Mouse (Mus musculus) ovary, postnatal 14 days (tissue): ENCODE data around the gene Fbxo44.
"Not testable (repeated sequence)": the region's sequence is repeated elsewhere in the genome, so short reads cannot be mapped to it uniquely, and the experiment has no call there.

Source experiments
- DNase-seq: peaks from one replicate; pipeline ENCODE4 v3.0.0; 2022; ENCODE audit warnings: low spot score

Gene Fbxo44

DNA sequence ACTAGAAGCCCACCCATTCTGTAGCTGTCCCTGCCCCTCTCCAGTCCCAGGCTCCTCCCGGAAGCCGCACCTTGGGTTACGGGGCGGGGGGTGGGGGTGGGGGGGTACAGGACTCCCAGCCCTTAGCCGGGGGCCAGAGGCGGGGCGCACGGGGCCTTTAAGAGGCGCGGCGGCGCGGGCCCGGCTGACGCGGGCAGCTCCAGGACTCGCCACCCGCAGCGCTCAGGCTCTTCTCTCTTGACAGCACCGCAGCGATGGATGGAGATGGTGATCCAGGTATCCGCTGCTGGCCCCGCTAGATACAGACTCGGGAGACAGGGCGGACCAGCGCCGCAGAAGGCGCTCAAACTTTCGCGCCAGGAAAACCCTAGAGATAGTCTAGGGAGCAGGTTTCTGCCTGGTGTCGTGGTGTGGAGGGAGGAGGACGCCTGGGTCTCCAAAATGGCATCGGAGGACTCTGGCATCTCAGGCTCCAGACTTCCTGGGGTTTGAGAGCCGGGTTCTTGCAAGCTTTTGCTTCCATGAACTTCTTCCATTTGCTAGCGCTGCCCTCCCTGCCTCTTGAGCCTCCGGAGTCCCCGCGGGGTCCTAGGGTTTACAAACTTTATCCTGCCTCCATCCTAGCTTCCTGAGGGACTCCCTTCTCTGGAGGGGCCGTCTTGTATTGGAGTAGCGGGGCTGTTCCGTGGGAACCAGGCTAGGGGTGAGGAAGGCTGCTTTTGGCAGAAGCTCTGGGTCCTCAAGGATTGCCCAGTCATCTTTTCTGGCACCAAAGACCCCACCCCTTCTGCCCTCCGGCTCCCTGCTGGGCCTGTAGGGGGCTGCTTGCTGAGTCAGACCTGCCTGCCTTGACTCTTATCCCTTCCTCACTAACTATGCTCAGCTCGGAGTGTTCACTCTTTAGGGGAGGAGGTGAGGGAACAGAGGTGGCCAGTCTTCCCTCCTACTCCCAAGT is at the start of gene Fbxo44, which contains the start of gene Fbxo2:
Gene Fbxo44, minus strand, starts transcription at position 47 of the 955 bp plus-strand sequence.
Gene Fbxo2, plus strand, starts transcription at position 186 of the 955 bp plus-strand sequence.
- DNase-seq, result no peak

DNA sequence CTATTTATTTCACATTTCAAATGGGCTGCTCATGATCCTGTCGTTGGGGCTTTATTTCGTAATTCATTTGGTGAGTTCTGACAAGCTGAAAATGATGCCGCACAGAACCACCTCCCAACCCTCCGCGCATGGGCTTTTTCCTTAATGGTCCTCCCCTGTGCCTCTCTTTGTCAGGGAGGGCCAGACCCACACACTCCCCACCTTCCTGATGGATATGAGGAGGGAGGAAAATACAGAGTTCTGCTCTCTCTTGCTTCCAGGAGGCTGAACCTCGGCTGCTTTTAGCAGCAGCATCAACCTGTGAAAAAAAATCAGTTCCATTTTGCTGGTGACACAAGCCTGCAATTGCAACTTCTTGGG is 44.6 kb upstream of the Fbxo44 start:
- DNase-seq, result no peak

DNA sequence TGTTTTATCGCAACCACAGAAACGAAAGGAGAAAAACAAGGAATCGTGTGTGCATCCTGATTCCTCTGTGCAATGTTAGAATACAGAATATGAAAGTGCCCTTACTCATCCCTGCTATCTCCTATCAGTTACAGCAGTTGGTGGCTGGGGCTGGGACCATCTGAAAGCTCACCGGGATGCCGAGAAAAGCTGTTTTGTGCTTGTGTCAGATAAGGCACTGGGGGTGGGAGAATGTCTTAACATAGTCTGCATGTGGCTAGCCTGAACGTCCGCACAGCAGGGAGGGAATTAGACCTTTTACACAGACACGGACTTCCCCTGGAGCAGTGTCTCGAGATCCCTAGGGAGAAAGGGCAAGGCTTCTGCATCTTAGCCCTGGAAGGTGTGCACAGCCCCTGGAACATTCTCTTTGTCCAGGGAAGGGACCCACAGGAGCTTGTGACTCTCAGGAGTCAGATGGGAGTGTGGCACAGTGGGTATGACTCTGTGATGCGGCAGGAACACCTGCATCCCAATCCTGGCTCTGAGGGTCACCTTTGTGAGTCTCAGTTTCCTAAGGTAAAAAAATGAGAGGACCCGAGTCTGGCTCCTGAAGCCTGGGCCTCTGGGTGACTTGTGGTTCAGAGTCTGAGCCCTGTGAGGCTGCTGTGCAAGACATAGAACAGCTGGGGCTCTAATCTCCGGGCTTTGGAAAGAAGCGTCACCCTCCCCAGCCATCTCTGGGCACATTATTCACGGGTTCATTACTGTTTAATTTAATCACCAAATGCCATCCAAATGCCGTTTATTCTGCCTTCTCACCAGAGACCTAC is 44.0 kb upstream of the Fbxo44 start:
- no peak for DNase-seq

- no peak for DNase-seq
These were observed 43.3 kb upstream of the Fbxo44 start for GRCm38 (mm10) chr4:148203557-148203956.

GRCm38 (mm10) chr4:148198721-148199120 is 38.4 kb upstream of the Fbxo44 start:
- no peak for DNase-seq

- no peak for DNase-seq
These were observed 34.1 kb upstream of the Fbxo44 start for GRCm38 (mm10) chr4:148194400-148194799.

- DNase-seq, result no peak
These were observed 32.5 kb upstream of the Fbxo44 start for GRCm38 (mm10) chr4:148192707-148193245.

GRCm38 (mm10) chr4:148188767-148189166 is 28.5 kb upstream of the Fbxo44 start:
- DNase-seq, result not testable (repeated sequence)

GRCm38 (mm10) chr4:148185819-148186218 is 25.5 kb upstream of the Fbxo44 start:
- DNase-seq, result no peak

DNA sequence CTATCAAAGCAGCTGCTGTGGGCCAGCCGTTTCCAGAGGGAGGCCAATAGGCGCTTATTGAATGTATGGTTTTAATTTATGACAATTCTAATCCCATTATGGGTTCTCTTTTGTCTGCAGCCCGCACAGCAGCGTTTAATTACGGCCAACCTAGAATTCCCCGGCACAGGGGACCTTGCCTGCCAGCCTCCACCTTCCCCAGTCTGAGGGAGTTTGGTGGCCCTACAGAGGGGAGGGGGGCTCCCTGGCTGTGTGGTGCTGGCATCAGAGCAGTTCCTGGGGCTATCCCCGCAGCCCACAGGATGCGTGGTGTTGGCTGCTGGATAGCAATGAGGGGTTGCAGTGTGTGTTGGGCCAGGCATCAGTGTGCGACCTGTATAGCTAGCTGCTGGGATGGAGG is 24.3 kb upstream of the Fbxo44 start:
- DNase-seq, result no peak

DNA sequence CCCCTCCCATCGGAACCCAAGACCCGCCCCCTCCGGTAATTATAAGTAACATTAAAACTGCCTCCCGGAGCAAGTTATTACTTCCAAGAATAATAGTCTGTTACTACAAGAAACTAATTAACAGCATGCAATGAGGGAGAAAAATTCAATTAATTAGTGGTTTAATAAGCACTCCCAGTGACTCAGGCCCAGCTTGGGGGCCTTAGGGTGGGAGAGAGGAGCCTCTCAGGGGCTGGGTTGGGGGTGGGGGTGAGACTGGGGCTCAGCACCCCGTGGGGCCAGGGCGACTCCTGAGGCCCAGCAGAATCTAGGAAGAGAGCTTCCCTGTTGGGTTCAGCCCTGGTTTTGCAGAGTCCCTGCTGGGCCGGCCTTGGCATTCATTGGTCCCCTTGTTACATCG is 22.1 kb upstream of the Fbxo44 start:
- DNase-seq, result no peak

DNA sequence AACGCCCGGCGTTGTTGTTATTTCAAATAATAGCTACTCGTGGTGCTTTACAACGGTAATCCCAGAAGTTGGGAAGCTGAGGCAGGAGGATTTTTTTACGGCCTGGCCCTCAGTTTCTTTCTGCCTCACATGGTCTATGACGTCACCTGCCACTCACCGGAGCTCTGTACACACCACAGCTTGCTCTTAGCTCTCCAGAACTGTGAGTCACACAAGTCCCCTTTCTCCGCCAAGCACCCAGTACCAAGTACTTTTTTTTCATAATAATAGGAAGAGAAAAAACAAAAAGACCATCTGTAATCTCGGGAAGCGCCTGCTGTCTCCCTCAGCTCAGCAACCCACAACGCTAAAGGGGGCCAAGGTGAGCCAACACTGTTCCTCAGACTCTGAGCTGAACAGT is 21.2 kb upstream of the Fbxo44 start:
- no peak for DNase-seq

GRCm38 (mm10) chr4:148177716-148178115 is 17.4 kb upstream of the Fbxo44 start:
- DNase-seq, result no peak

DNA sequence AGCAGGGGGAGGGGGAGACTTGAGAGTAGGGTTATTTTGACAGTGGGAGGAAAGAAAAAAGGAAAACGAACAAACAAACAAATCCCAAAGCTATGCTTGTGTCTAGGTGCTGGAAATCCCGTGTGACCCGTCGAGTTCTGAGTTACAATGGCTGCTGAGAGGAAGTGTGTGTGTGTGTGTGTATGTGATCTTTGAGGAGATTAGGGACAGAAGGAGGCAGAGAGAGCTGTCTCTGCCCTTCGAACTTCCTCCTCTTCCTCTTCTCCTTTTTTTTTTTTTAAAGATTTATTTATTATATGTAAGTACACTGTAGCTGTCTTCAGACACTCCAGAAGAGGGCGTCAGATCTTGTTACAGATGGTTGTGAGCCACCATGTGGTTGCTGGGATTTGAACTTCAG is 16.3 kb upstream of the Fbxo44 start:
- not testable (repeated sequence) for DNase-seq

DNA sequence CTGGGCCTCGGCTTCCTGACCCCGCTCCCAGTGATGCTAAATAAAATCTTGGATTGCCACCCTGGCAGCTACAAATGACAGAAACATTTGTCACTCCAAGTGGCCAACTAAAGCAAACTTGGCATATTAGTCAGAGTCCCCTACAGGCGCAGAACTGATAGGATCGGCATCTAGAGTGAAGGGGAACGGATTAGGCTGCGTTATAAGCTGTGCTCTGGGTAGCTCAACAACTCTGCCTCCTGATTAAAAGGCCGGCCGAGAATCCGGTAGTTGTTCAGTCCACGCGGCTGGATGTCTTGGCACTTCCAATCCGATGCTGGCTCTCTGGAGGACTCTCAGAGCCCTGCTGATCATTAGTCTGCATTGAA is 14.2 kb upstream of the Fbxo44 start:
- no peak for DNase-seq

GRCm38 (mm10) chr4:148173811-148174494 is 13.7 kb upstream of the Fbxo44 start:
- DNase-seq, result no peak

DNA sequence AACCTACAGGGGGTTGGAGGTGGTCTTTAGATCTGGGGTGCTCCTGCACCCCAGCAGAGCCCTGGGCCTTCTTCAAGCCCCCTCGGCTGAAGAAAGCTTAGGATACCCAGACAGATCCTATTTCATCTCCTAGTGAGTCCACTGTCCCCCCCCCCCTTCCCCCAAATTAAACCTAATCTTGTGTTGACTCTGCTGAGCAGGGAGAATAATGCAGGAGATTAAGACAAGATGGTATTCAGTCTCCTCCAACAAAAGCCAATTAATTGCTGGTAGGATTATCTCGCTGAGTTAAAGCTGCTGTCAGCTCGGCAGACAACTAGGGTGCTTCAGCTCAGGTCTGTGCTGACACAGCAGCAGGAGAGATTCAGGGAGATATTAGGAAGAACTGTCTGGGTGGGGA is 11.0 kb upstream of the Fbxo44 start:
- DNase-seq, result no peak

- DNase-seq, result peak; percentile 36
These were observed 10.6 kb upstream of the Fbxo44 start for GRCm38 (mm10) chr4:148170842-148171241.

DNA sequence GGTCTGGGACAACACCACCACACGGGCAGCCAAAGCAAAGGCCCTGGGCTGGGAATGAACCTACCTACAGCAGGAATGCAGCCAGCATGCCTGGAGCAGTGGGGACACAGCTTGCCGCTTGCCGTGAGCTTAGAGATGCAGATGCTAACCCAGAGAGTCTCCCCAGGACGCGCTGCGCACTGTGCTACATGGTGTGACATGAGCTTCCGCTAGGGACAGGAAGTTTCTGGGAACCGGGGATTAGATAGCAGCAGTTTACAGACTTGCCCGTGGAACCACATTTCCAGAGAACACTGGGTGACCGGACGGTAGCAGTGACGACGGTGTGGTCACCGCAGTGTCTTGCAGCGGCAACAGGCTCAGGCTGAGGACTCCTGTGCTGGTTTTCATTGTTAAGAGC is 9.3 kb upstream of the Fbxo44 start:
- no peak for DNase-seq

DNA sequence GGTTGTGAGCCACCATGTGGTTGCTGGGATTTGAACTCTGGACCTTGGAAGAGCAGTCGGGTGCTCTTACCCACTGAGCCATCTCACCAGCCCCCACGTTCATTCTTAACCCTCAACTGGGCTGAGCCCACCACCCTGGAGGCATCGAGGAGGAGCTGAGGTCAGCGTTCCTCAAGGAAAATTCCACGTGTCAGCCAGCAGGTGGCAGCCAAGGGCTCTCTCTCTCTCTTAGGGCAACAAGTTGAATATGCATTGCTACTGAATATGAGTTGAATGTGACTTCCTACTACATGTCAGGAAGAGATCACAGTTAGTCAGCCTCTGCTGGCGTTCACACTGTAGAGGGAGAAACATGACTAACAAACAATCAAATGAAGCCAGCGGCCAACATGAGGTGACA is 8.0 kb upstream of the Fbxo44 start:
- DNase-seq, result peak; percentile 33

DNA sequence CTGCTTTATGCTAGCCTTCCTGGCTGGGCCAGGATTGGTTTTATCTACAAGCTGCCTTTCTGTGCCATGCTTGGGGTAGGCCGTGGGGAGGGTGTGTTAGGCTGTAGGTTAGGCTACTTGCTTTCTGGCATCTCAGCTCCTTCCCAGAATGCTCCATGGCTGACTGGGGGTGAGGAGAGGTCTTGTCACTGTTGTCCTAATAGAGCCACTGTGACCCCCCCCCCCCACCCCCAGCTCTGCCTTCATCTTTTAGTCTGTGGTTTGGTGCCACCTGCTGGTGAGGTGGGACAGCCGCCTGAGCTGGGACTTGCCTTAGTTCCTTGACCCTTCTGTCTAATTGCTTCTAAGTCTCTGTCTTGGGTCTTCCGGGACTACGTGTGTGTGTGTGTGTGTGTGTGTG is 6.7 kb upstream of the Fbxo44 start:
- peak; percentile 46 for DNase-seq

DNA sequence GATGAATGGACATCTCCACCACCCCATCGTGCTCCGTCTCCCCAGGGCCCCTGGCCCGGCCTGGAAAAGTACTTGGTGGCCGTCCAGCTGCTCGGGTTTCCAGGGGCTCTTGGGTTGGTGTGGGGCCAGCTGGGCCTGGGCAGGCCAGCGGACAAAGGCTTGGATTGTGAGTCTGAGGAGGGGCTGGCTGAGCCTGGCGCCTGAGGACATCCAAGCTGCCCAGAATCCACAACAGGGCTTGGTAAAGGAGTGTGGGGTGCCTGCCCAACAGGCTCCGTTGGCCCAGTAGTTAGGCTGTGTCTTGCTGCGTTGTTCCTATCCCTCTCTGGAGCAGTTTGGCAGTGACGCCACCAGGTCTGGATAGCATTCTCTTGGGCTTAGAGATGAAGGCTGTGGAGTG is 6.1 kb upstream of the Fbxo44 start:
- no peak for DNase-seq
